Mouse (Mus musculus): ENCODE measurements around the gene Usp6nl. TPM values are rescaled to one million over a fixed set of nuclear protein-coding genes. Genes with fewer than 3 reads are reported as not detected.
A peak's percentile ranks its signal among the peaks of the same experiment; 100 is the strongest.

Gene Usp6nl
- total and polyA plus RNA-seq, 3 experiments, result 2.0 to 6.6 (median 6.5) TPM

DNA sequence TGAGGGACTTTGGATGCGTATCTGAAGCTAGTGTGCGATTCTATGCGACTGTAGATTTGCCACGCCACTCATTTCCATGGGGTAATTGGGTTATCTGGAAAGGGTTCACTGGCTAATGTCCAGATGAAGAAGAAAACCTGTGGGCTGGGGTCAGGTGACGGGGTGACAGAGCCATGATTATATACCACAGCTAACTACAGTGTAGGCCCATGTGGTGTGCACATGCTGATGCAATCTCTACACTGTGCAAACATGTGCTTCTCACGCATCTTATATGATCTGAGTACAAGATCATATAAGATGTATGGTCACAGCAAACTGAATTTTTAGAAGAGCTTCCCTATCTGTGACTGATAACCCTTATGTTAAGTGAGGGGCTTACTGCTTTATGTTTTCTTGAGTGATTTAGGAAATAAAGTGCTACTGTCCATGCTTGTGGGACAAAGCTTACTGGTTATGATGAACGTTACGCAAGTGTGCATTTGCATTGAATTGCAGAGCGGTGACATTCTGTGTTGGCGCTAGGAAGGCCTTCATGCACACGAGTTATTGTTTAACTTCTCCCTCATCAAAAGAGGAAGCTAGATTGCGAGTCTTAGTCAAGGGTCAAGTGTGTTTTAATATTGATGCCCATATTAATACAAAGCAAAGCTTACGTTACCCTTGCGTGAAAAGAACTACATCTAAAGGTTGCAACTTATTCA lies 12.7 kb downstream of the Usp6nl start:
- WGBS, result 77% methylated on average over 14 of the region's 14 CpGs
- H3K4me1 ChIP-seq (ENCODE audit: control insufficient read depth, insufficient read depth, low read length), result peaks cover 6% of the 10 kb centered on the region; the same call in 1 of the 2 replicates
- intact Hi-C loops (cut with DNase I), result no loop called here
- no peak overlapping the region for H3K4me3 ChIP-seq
- DNase-seq, result no peak
- no peak overlapping the region for H3K27ac ChIP-seq
- no peak for TF ChIP-seq CTCF (IDR thresholded peaks at IDR 0.05)
- no peak for TF ChIP-seq EP300 (IDR thresholded peaks at IDR 0.05; ENCODE audit: insufficient read depth, low read depth, low read length)
- no peak for TF ChIP-seq POLR2A (IDR thresholded peaks at IDR 0.05; ENCODE audit: insufficient read depth, low read depth, low read length)
- H3K27me3 ChIP-seq (ENCODE audit: control insufficient read depth, insufficient read depth, low read length), result no peaks in the 10 kb centered on the region
- H3K36me3 ChIP-seq (ENCODE audit: control insufficient read depth, insufficient read depth, low read length), result no peaks in the 10 kb centered on the region
- no peak overlapping the region for H3K9ac ChIP-seq (ENCODE audit: low read depth, low read length)
- peaks cover 8% of the 10 kb centered on the region for H3K79me2 ChIP-seq (replicated peaks; ENCODE audit: control insufficient read depth, insufficient read depth, low read length)

DNA sequence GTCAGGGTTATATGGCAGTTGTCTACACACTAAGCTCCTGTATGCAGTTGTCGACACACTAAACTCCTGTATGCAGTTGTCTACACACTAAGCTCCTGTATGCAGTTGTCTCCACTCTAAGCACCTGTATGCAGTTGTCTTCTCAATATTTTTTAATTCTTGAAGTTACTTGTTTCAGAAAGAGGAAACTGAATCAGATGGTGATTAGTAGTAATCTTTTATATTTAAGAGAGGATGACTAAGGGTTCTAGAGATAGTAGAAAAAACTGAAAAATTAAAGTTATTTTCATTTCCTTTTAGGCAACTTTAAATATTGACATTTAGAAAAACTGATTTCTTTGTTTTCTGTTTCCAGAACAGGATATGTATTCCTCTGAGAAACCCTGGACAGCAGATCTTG lies 13.5 kb downstream of the Usp6nl start:
- 89% methylated on average over 1 of the region's 1 CpGs for WGBS
- TF ChIP-seq EP300 (IDR thresholded peaks at IDR 0.05; ENCODE audit: insufficient read depth, low read depth, low read length) (no peak), CTCF (IDR thresholded peaks at IDR 0.05) (no peak), POLR2A (IDR thresholded peaks at IDR 0.05; ENCODE audit: insufficient read depth, low read depth, low read length) (no peak)

DNA sequence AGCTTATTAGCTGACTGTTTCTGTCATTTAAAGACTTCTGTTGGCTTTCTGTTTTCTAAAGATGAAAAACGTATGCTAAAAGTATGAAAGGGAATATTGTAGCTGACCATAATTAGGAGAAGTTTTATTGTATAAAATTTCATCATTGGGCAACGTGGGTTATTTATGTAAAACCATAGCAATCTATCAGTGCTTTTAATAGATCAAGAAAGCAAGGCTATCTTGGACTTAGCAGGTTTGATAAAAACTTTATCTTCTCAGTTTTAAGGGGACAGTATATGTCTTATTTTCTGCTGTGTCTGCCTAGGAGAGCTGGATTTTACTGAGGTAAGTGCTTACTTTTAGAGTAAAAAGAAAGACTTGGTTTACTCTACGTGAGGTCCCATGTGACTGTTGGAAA lies 14.2 kb downstream of the Usp6nl start:
- H3K4me3 ChIP-seq, result no peak overlapping the region
- TF ChIP-seq CTCF (IDR thresholded peaks at IDR 0.05) (no peak), EP300 (IDR thresholded peaks at IDR 0.05; ENCODE audit: insufficient read depth, low read depth, low read length) (no peak), POLR2A (IDR thresholded peaks at IDR 0.05; ENCODE audit: insufficient read depth, low read depth, low read length) (no peak)
- DNase-seq, result no peak
- H3K36me3 ChIP-seq (ENCODE audit: control insufficient read depth, insufficient read depth, low read length), result no peaks in the 10 kb centered on the region
- intact Hi-C loops (cut with DNase I), result no loop called here
- H3K9ac ChIP-seq (ENCODE audit: low read depth, low read length), result no peak overlapping the region
- no peaks in the 10 kb centered on the region for H3K27me3 ChIP-seq (ENCODE audit: control insufficient read depth, insufficient read depth, low read length)
- 88% methylated on average over 3 of the region's 3 CpGs for WGBS
- H3K4me1 ChIP-seq (ENCODE audit: control insufficient read depth, insufficient read depth, low read length), result peaks cover 5% of the 10 kb centered on the region; the same call in 1 of the 2 replicates
- peaks cover 5% of the 10 kb centered on the region for H3K79me2 ChIP-seq (replicated peaks; ENCODE audit: control insufficient read depth, insufficient read depth, low read length)
- H3K27ac ChIP-seq, result no peak overlapping the region

More for the DNA sequence above, 13.5 kb downstream of the Usp6nl start:
- Histone ChIP-seq H3K4me3 (no peak overlapping the region), H3K27me3 (ENCODE audit: control insufficient read depth, insufficient read depth, low read length) (no peaks in the 10 kb centered on the region), H3K9ac (ENCODE audit: low read depth, low read length) (no peak overlapping the region), H3K4me1 (ENCODE audit: control insufficient read depth, insufficient read depth, low read length) (peaks cover 5% of the 10 kb centered on the region; the same call in 1 of the 2 replicates), H3K79me2 (replicated peaks; ENCODE audit: control insufficient read depth, insufficient read depth, low read length) (peaks cover 6% of the 10 kb centered on the region), H3K27ac (no peak overlapping the region), H3K36me3 (ENCODE audit: control insufficient read depth, insufficient read depth, low read length) (no peaks in the 10 kb centered on the region)
- intact Hi-C loops (cut with DNase I), result no loop called here
- DNase-seq, result no peak

DNA sequence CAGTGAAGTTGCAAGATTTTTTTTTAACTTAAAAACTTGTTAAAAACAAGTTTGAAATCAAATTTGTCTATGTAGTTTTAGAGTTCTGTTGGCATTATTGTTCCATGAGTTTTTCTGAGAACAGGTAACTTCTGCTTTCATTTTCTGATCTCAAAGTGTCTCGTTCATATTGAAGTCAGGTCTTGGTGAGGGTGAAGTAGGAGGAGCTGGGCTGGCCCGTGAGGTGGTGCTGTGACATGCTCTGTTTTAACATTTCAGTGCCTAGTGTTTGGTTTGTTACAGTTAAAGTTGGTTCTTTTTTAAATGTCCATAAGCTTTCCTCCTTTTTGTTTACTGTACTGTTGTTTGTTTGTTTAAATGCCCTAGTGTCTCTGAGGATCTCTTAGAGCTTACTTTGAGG lies 15.0 kb downstream of the Usp6nl start:
- no peak for TF ChIP-seq POLR2A (IDR thresholded peaks at IDR 0.05; ENCODE audit: insufficient read depth, low read depth, low read length)
- no peak for TF ChIP-seq EP300 (IDR thresholded peaks at IDR 0.05; ENCODE audit: insufficient read depth, low read depth, low read length)
- TF ChIP-seq CTCF (IDR thresholded peaks at IDR 0.05), result no peak
- Histone ChIP-seq H3K4me1 (ENCODE audit: control insufficient read depth, insufficient read depth, low read length) (peaks cover 5% of the 10 kb centered on the region; the same call in 1 of the 2 replicates), H3K27me3 (ENCODE audit: control insufficient read depth, insufficient read depth, low read length) (no peaks in the 10 kb centered on the region), H3K9ac (ENCODE audit: low read depth, low read length) (no peak overlapping the region), H3K27ac (no peak overlapping the region), H3K79me2 (replicated peaks; ENCODE audit: control insufficient read depth, insufficient read depth, low read length) (peaks cover 3% of the 10 kb centered on the region), H3K36me3 (ENCODE audit: control insufficient read depth, insufficient read depth, low read length) (no peaks in the 10 kb centered on the region), H3K4me3 (no peak overlapping the region)
- 77% methylated on average over 2 of the region's 2 CpGs for WGBS
- no peak for DNase-seq
- intact Hi-C loops (cut with DNase I), result no loop called here

DNA sequence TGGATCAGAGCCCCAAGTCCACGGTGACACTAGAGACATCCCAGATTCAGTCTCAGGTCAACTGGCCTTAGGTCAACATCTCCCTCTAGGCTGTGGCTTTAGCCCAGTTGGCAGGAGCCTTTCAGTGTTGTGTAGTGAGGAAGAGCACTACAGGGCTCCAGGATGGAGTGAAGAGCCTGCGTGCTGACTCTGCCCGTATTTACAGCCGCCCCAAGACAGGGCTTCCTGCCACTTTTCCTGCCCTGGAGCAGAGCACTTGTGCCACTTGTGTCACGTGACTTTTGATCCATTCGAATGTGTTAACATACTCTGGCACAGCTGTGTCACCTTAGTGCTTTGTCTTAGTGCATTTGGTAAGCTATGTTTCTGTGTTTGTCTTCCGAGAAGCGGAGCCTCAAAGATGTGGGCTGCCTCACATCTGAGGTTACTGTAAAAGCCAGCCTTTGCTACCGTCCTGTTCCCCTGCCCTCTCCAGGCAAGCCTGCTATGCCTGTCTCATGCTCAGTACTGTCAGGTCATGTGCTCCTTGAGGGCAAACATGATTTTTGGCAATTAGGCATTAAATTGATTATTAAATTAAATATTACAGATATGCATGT lies 15.7 kb downstream of the Usp6nl start:
- peaks cover 5% of the 10 kb centered on the region; the same call in 1 of the 2 replicates for H3K4me1 ChIP-seq (ENCODE audit: control insufficient read depth, insufficient read depth, low read length)
- H3K27ac ChIP-seq, result no peak overlapping the region
- H3K79me2 ChIP-seq (replicated peaks; ENCODE audit: control insufficient read depth, insufficient read depth, low read length), result peaks cover 3% of the 10 kb centered on the region
- no peak overlapping the region for H3K9ac ChIP-seq (ENCODE audit: low read depth, low read length)
- no peak overlapping the region for H3K4me3 ChIP-seq
- H3K27me3 ChIP-seq (ENCODE audit: control insufficient read depth, insufficient read depth, low read length), result no peaks in the 10 kb centered on the region
- 45% methylated on average over 9 of the region's 9 CpGs for WGBS
- TF ChIP-seq POLR2A (IDR thresholded peaks at IDR 0.05; ENCODE audit: insufficient read depth, low read depth, low read length) (no peak), EP300 (IDR thresholded peaks at IDR 0.05; ENCODE audit: insufficient read depth, low read depth, low read length) (no peak), CTCF (IDR thresholded peaks at IDR 0.05) (no peak)
- DNase-seq, result peak in 1 of 2 experiments; percentile 33
- intact Hi-C loops (cut with DNase I), result no loop called here
- no peaks in the 10 kb centered on the region for H3K36me3 ChIP-seq (ENCODE audit: control insufficient read depth, insufficient read depth, low read length)

DNA sequence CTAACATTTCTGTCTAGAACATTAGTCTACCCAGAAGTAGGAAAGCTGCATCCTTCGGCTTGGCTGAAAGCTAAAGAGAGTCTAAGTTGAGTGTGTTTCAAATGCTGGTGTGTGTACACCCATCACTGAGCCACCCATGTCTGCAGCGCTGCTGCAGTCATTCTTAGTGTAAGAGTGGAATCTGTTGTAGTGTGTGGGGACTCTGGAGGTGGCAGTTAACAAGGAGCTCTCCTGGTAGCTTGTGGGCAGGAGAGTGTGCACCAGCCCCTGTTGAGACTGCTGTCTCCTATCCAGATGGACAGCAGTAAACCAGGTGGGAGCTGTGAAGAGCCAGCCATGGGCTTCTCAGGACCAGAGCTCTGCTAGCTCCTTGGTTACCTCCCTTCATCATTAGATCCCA lies 18.0 kb downstream of the Usp6nl start:
- Histone ChIP-seq H3K9ac (ENCODE audit: low read depth, low read length) (no peak overlapping the region), H3K4me1 (ENCODE audit: control insufficient read depth, insufficient read depth, low read length) (peaks cover 5% of the 10 kb centered on the region; the same call in 1 of the 2 replicates), H3K27me3 (ENCODE audit: control insufficient read depth, insufficient read depth, low read length) (no peaks in the 10 kb centered on the region), H3K36me3 (ENCODE audit: control insufficient read depth, insufficient read depth, low read length) (no peaks in the 10 kb centered on the region), H3K4me3 (no peak overlapping the region), H3K79me2 (replicated peaks; ENCODE audit: control insufficient read depth, insufficient read depth, low read length) (peaks cover 1% of the 10 kb centered on the region; the same call in 1 of the 2 replicates), H3K27ac (no peak overlapping the region)
- WGBS, result 84% methylated on average over 2 of the region's 2 CpGs
- intact Hi-C loops (cut with DNase I), result no loop called here
- no peak for TF ChIP-seq POLR2A (IDR thresholded peaks at IDR 0.05; ENCODE audit: insufficient read depth, low read depth, low read length)
- TF ChIP-seq EP300 (IDR thresholded peaks at IDR 0.05; ENCODE audit: insufficient read depth, low read depth, low read length), result no peak
- TF ChIP-seq CTCF (IDR thresholded peaks at IDR 0.05), result no peak
- no peak for DNase-seq

Data from heart, adult 2 months (tissue).